Mouse (Mus musculus) limb, embryonic 14.5 days (tissue): ENCODE data around the gene Stab2. TPM values are rescaled to one million over a fixed set of nuclear protein-coding genes. Genes with fewer than 3 reads are reported as not detected.

Experiments used
- ATAC-seq: fragments of 200-750 bp; cut with Nextera tagmentation; 2 replicates; pipeline ENCODE4 v1.8.0; 2017; ENCODE audit warnings: low read depth, moderate number of reproducible peaks, moderate TSS enrichment; ENCODE audit not compliant: low FRiP score
- DNase-seq: peaks from one replicate; pipeline ENCODE4 v3.0.0-alpha.2; 2015; ENCODE audit warnings: low spot score
- H3K27ac ChIP-seq: fragments of 300-500 bp; sonication (generic); replicated peaks from 2 replicates; pipeline ENCODE4 v1.5.1; 2014; ENCODE audit warnings: low read depth, mild to moderate bottlenecking, low read length, moderate library complexity, mixed read lengths
- H3K27me3 ChIP-seq: fragments of 300-500 bp; sonication (generic); 2 replicates; pipeline ENCODE4 v1.6.1; 2014; ENCODE audit warnings: low read length, mixed read lengths; ENCODE audit not compliant: control insufficient read depth, insufficient read depth
- H3K36me3 ChIP-seq: fragments of 300-500 bp; sonication (generic); 2 replicates; pipeline ENCODE4 v1.6.1; 2014; ENCODE audit warnings: mild to moderate bottlenecking, low read length, moderate library complexity, mixed read lengths; ENCODE audit not compliant: control insufficient read depth, insufficient read depth
- H3K4me1 ChIP-seq: fragments of 300-500 bp; sonication (generic); 2 replicates; pipeline ENCODE4 v1.6.1; 2014; ENCODE audit warnings: antibody characterized with exemption, low read length, mixed read lengths; ENCODE audit not compliant: control insufficient read depth, insufficient read depth
- H3K4me2 ChIP-seq: fragments of 300-500 bp; sonication (generic); replicated peaks from 2 replicates; pipeline ENCODE4 v1.6.1; 2014; ENCODE audit warnings: low read depth, mild to moderate bottlenecking, low read length, moderate library complexity; ENCODE audit not compliant: severe bottlenecking
- H3K4me3 ChIP-seq: fragments of 300-500 bp; sonication (generic); replicated peaks from 2 replicates; pipeline ENCODE4 v1.5.1; 2014; ENCODE audit warnings: low read length
- H3K9ac ChIP-seq: fragments of 300-500 bp; sonication (generic); 2 replicates; pipeline ENCODE4 v1.6.1; 2014; ENCODE audit warnings: mild to moderate bottlenecking, low read depth, low read length, moderate library complexity; ENCODE audit not compliant: severe bottlenecking
- H3K9me3 ChIP-seq: fragments of 300-500 bp; sonication (generic); 2 replicates; pipeline ENCODE4 v1.6.1; 2016; ENCODE audit warnings: low read length; ENCODE audit not compliant: control insufficient read depth
- POLR2A ChIP-seq: fragments of 200-500 bp; IDR thresholded peaks from 2 replicates; pipeline ENCODE4 v1.8.0; 2012; ENCODE audit warnings: inconsistent platforms, mild to moderate bottlenecking, moderate library complexity, borderline replicate concordance; ENCODE audit not compliant: insufficient read depth, insufficient read length; ENCODE audit errors: extremely low read depth
- WGBS: fragments of 180-500 bp; shearing (Covaris S2); extraction: QIAGEN DNeasy Blood & Tissue Kit; methylation state at CpG from one replicate; pipeline ENCODE4 v1.1.7; 2014; 5-methylcytosine and 5-hydroxymethylcytosine counted together
- polyA plus RNA-seq, 2 experiments: library from polyadenylated mRNA; depleted of rRNA in 1 of 2; stranded (reverse) in 1 of 2; unstranded in 1 of 2; fragments of >200 nt; fragmentation: Nextera tagmentation in 1 of 2; extraction: Ambion mirVana in 1 of 2; gene quantifications; 2 replicates each; pipeline versions ENCODE4 v1.2.1 to v1.2.3; 2012 to 2014

Stab2 gene
- polyA plus RNA-seq, 2 experiments = 0.20 to 0.92 TPM

DNA sequence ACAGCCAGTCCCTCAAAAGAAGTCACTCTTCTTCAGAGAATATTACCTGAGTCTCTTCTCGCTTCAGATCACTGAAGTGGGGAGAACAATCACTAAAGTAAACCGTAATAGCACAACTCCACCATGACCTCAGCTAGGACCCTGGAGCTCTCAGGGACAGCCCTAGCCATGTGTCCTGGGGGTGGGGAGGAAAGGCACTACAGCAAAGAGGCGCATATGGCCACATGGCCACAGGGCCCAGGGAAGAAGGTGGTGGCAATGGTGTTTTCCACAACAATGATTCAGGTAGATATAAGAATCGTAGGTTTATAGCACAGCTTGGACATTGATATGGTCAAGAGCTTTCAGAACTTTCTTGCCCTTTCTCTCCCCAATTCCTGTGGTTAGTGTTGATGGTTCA, 57.0 kb downstream of the Stab2 start:
- Histone ChIP-seq H3K4me2 (no peak overlapping the region), H3K9ac (no peak overlapping the region), H3K27ac (no peak overlapping the region), H3K9me3 (no peaks in the 10 kb centered on the region), H3K27me3 (no peaks in the 10 kb centered on the region), H3K4me3 (no peak overlapping the region), H3K36me3 (no peaks in the 10 kb centered on the region), H3K4me1 (no peaks in the 10 kb centered on the region)
- DNase-seq = no peak
- ATAC-seq = no peak
- 89% methylated on average over 4 of the region's 4 CpGs for WGBS
- no peak for TF ChIP-seq POLR2A

DNA sequence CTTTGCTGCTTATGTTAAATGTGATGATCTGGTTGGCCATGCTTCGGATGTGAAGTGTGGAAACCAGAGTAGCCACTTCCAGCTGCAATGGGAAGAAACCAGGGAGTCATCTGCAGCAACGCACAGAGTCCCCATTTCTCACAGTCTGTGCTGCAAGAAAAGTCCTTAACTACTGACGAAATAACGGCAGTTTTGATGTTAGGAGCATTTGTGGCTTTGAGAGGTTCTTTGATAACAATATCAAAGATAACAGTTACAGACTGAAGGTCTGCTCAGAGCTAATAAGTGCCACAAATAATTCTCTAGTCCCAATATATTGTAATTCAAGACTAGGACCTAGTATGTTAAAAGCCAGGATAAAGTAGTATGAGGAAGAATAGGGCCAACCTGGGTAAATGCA, 57.9 kb downstream of the Stab2 start:
- DNase-seq (no peak), ATAC-seq (no peak)
- 77% methylated on average over 4 of the region's 4 CpGs for WGBS
- Histone ChIP-seq H3K27ac (no peak overlapping the region), H3K27me3 (no peaks in the 10 kb centered on the region), H3K36me3 (no peaks in the 10 kb centered on the region), H3K4me3 (no peak overlapping the region), H3K9me3 (no peaks in the 10 kb centered on the region), H3K4me2 (no peak overlapping the region), H3K9ac (no peak overlapping the region), H3K4me1 (no peaks in the 10 kb centered on the region)
- no peak for TF ChIP-seq POLR2A

DNA sequence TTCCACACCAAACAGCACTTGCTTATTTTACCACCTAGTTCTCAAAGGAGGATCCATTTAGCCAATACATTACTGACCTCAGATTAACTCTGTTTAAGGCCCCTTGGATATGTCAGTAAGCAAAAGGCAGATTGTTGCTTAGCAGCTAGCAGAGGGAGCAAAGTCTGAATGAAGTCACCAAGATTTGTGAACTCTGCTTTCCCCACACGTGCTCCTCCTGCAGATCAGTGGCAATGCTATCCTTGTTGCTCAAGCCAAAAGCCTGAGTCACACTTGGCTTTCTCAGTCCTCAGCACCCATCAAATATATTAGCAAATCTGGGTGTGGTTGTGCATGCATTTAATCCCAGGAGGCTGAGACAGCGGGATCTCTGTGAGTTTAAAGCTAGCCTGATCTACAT, 60.3 kb downstream of the Stab2 start:
- Histone ChIP-seq H3K4me1 (no peaks in the 10 kb centered on the region), H3K9ac (no peak overlapping the region), H3K4me2 (no peak overlapping the region), H3K27me3 (no peaks in the 10 kb centered on the region), H3K4me3 (no peak overlapping the region), H3K27ac (no peak overlapping the region), H3K9me3 (no peaks in the 10 kb centered on the region), H3K36me3 (no peaks in the 10 kb centered on the region)
- DNase-seq = peak; percentile 25
- ATAC-seq = no peak
- no peak for TF ChIP-seq POLR2A
- 71% methylated on average over 2 of the region's 2 CpGs for WGBS

DNA sequence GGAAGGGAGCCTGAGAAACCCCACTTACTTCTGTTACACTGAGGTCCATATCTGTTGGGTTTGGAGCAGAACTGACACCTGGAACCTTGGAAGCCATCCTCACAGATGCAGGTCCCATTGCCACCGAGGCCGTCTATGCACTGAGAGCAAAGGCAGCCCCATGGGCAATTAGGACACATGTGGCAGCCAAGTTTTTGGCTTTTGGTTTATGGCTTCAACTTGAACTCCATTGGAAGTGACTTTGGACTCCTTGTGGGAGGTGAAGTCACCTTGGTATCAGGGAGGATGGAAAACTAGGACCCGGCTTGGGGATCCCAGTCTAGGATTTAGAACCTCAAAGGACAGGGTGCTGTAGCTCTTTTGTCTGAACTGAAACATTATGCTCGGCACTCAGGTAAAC, 67.2 kb downstream of the Stab2 start:
- H3K9ac ChIP-seq = no peak overlapping the region
- no peak overlapping the region for H3K27ac ChIP-seq
- no peak overlapping the region for H3K4me2 ChIP-seq
- H3K9me3 ChIP-seq = no peaks in the 10 kb centered on the region
- DNase-seq (no peak), ATAC-seq (no peak)
- no peaks in the 10 kb centered on the region for H3K36me3 ChIP-seq
- no peak overlapping the region for H3K4me3 ChIP-seq
- no peaks in the 10 kb centered on the region for H3K4me1 ChIP-seq
- no peak for TF ChIP-seq POLR2A
- WGBS = 77% methylated on average over 4 of the region's 4 CpGs
- no peaks in the 10 kb centered on the region for H3K27me3 ChIP-seq

DNA sequence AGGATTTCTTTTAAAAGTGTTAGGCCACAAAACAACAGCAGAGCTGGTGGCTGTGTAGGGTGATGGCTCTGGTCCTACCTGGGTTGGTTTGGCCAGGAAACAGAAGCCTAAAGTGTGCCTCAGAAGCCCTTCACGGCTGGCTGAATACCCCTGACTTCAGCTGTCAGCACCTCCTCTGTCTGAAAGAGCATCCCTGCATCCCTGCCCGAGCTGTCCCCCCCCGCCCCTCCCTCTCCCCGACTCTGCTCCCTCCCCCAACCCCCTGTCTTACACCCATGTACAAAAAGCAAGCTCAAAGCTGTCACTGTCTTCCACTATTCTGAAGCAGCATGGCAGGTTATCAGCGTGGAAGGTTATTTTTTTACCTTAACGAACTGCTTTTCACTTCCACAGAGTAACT, 73.4 kb downstream of the Stab2 start:
- Histone ChIP-seq H3K4me1 (no peaks in the 10 kb centered on the region), H3K9ac (no peak overlapping the region), H3K27me3 (no peaks in the 10 kb centered on the region), H3K36me3 (no peaks in the 10 kb centered on the region), H3K27ac (no peak overlapping the region), H3K4me3 (no peak overlapping the region), H3K9me3 (no peaks in the 10 kb centered on the region), H3K4me2 (no peak overlapping the region)
- no peak for ATAC-seq
- no peak for DNase-seq
- no peak for TF ChIP-seq POLR2A
- 44% methylated on average over 6 of the region's 6 CpGs for WGBS

DNA sequence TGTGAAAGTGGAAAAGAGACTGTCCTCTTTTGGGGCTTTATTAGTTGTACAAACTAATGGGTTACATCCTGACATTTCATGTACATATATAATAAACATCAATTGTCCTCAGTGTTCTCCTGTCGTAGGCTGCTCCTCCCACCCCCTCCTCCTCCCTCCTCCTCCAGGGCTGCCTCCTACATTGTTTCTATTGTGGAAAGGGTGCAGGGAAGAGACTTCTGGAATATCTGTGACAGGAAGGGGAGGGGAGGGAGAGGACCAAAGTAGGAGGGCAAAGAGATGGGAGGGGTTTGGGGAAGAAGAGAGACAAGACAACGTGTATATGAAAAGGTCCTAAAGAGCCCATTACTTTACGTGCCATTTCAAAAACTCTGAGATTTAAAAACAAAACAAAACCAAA, 73.9 kb downstream of the Stab2 start:
- H3K27ac ChIP-seq = no peak overlapping the region
- no peaks in the 10 kb centered on the region for H3K9me3 ChIP-seq
- H3K27me3 ChIP-seq = no peaks in the 10 kb centered on the region
- no peak overlapping the region for H3K4me2 ChIP-seq
- TF ChIP-seq POLR2A = no peak
- ATAC-seq = no peak
- no peaks in the 10 kb centered on the region for H3K4me1 ChIP-seq
- no peak overlapping the region for H3K4me3 ChIP-seq
- 53% methylated on average over 3 of the region's 3 CpGs for WGBS
- DNase-seq = no peak
- no peaks in the 10 kb centered on the region for H3K36me3 ChIP-seq
- no peak overlapping the region for H3K9ac ChIP-seq
